Mouse (Mus musculus): ENCODE data around the gene Ranbp3l. TPM values are rescaled to one million over a fixed set of nuclear protein-coding genes. Genes with fewer than 3 reads are reported as not detected.

Gene Ranbp3l
- polyA plus RNA-seq, 1 experiment, result not detected

GRCm38 (mm10) chr15:9094366-9094750 lies 126.6 kb downstream of the Ranbp3l start:
- TF ChIP-seq POLR2A (IDR thresholded peaks at IDR 0.05; ENCODE audit: insufficient read length, low read depth), result no peak
- TF ChIP-seq MYOD1 (IDR thresholded peaks at IDR 0.05; ENCODE audit: control insufficient read depth in 1 of 3, insufficient read length in 2 of 3, low read depth in 2 of 3), result peak in 1 of 3 experiments; percentile 1
- H3K36me3 ChIP-seq (ENCODE audit: control insufficient read depth, insufficient read depth), result no peaks in the 10 kb centered on the region
- H3ac ChIP-seq (ENCODE audit: control insufficient read depth, insufficient read length), result no peak overlapping the region
- no peak overlapping the region for H3K4me3 ChIP-seq
- H3K79me2 ChIP-seq (ENCODE audit: control insufficient read depth, insufficient read depth), result no peaks in the 10 kb centered on the region
- H3K4me2 ChIP-seq (ENCODE audit: low read depth), result no peak overlapping the region
- no peaks in the 10 kb centered on the region for H3K27me3 ChIP-seq (ENCODE audit: control insufficient read depth, insufficient read depth, insufficient read length)

GRCm38 (mm10) chr15:9096865-9097264 lies 129.1 kb downstream of the Ranbp3l start:
- no peak for TF ChIP-seq POLR2AphosphoS2 (IDR thresholded peaks at IDR 0.05; ENCODE audit: insufficient read length, low read depth)
- TF ChIP-seq MAX (IDR thresholded peaks at IDR 0.05; ENCODE audit: low read depth), result no peak
- TF ChIP-seq USF1 (IDR thresholded peaks at IDR 0.05; ENCODE audit: low read depth), result no peak
- Histone ChIP-seq H3K27me3 (ENCODE audit: control insufficient read depth, insufficient read depth, insufficient read length) (no peaks in the 10 kb centered on the region), H3K36me3 (ENCODE audit: control insufficient read depth, insufficient read depth) (no peaks in the 10 kb centered on the region)

DNA sequence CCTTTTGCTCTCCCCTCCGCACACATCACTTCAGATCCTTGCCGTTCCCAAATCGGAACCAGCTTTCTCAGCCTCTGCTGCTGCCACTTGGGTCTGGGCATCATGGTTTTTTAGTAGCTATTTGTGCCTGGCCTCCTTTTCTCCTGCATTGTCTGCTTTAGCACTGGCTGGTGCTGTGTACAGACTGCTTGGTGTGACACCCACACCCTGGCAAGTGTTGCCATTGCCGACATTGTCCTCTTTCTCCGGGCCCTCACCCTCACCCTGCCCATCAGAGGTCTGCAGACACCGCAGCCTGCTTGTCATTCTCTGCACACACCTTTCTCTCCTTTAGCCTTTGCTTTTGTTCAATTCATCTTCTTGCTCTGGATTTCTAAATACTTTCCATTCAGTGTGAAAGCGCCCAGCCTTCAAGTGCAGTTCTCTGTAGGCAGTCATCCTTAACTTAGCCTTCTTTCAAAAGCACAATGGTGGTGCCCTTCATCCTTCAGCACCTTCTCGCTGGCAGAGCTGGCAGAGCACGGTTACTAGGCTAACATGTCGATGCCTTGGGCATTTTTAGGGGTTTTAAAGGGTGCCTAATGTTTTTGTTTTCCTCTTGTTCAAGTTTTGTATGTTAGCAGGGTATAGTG lies 132.8 kb downstream of the Ranbp3l start:
- no peaks in the 10 kb centered on the region for H3K36me3 ChIP-seq (ENCODE audit: control insufficient read depth, insufficient read depth)

More at GRCm38 (mm10) chr15:9096865-9097264, 129.1 kb downstream of the Ranbp3l start:
- no peaks in the 10 kb centered on the region for H3K79me2 ChIP-seq (ENCODE audit: control insufficient read depth, insufficient read depth)
- no peak overlapping the region for H3K4me2 ChIP-seq (ENCODE audit: low read depth)
- no peak overlapping the region for H3K4me3 ChIP-seq
- H3ac ChIP-seq (ENCODE audit: control insufficient read depth, insufficient read length), result no peak overlapping the region

GRCm38 (mm10) chr15:9106303-9107074 lies 138.7 kb downstream of the Ranbp3l start:
- Histone ChIP-seq H3K79me2 (ENCODE audit: control insufficient read depth, insufficient read depth) (no peaks in the 10 kb centered on the region), H3K27me3 (ENCODE audit: control insufficient read depth, insufficient read depth, insufficient read length) (no peaks in the 10 kb centered on the region), H3K4me3 (no peak overlapping the region), H3ac (ENCODE audit: control insufficient read depth, insufficient read length) (no peak overlapping the region), H3K4me2 (ENCODE audit: low read depth) (no peak overlapping the region), H3K36me3 (ENCODE audit: control insufficient read depth, insufficient read depth) (peaks cover 24% of the 10 kb centered on the region)
- TF ChIP-seq MYOD1 (IDR thresholded peaks at IDR 0.05; ENCODE audit: control insufficient read depth in 1 of 3, insufficient read length in 2 of 3, low read depth in 2 of 3), result no peak
- TF ChIP-seq REST (IDR thresholded peaks at IDR 0.05; ENCODE audit: insufficient read depth, insufficient read length), result no peak
- no peak for TF ChIP-seq CEBPB (IDR thresholded peaks at IDR 0.05; ENCODE audit: insufficient read depth, poor library complexity, severe bottlenecking)
- TF ChIP-seq USF1 (IDR thresholded peaks at IDR 0.05; ENCODE audit: low read depth), result no peak
- no peak for TF ChIP-seq E2F4 (IDR thresholded peaks at IDR 0.05; ENCODE audit: insufficient read depth)
- no peak for TF ChIP-seq TCF3 (IDR thresholded peaks at IDR 0.05; ENCODE audit: insufficient read length, low read depth)
- TF ChIP-seq POLR2AphosphoS2 (IDR thresholded peaks at IDR 0.05; ENCODE audit: insufficient read length, low read depth), result no peak
- no peak for TF ChIP-seq MAX (IDR thresholded peaks at IDR 0.05; ENCODE audit: low read depth)
- no peak for TF ChIP-seq TCF12 (IDR thresholded peaks at IDR 0.05; ENCODE audit: insufficient read depth, poor library complexity, severe bottlenecking)
- no peak for TF ChIP-seq POLR2A (IDR thresholded peaks at IDR 0.05; ENCODE audit: insufficient read length, low read depth)
- TF ChIP-seq SRF (IDR thresholded peaks at IDR 0.05; ENCODE audit: control insufficient read depth, insufficient read length, low read depth), result no peak
- TF ChIP-seq MYOG (IDR thresholded peaks at IDR 0.05; ENCODE audit: control insufficient read depth in 1 of 3, insufficient read depth in 1 of 3, insufficient read length in 2 of 3, low read depth in 2 of 3), result no peak

More for the DNA sequence above, 132.8 kb downstream of the Ranbp3l start:
- Histone ChIP-seq H3K27me3 (ENCODE audit: control insufficient read depth, insufficient read depth, insufficient read length) (no peaks in the 10 kb centered on the region), H3K79me2 (ENCODE audit: control insufficient read depth, insufficient read depth) (no peaks in the 10 kb centered on the region), H3K4me3 (no peak overlapping the region), H3K4me2 (ENCODE audit: low read depth) (no peak overlapping the region), H3ac (ENCODE audit: control insufficient read depth, insufficient read length) (no peak overlapping the region)
- TF ChIP-seq SRF (IDR thresholded peaks at IDR 0.05; ENCODE audit: control insufficient read depth, insufficient read length, low read depth), result no peak
- TF ChIP-seq CEBPB (IDR thresholded peaks at IDR 0.05; ENCODE audit: insufficient read depth, poor library complexity, severe bottlenecking), result no peak
- TF ChIP-seq TCF3 (IDR thresholded peaks at IDR 0.05; ENCODE audit: insufficient read length, low read depth), result no peak
- no peak for TF ChIP-seq MAX (IDR thresholded peaks at IDR 0.05; ENCODE audit: low read depth)
- TF ChIP-seq REST (IDR thresholded peaks at IDR 0.05; ENCODE audit: insufficient read depth, insufficient read length), result no peak
- TF ChIP-seq USF1 (IDR thresholded peaks at IDR 0.05; ENCODE audit: low read depth), result no peak
- no peak for TF ChIP-seq TCF12 (IDR thresholded peaks at IDR 0.05; ENCODE audit: insufficient read depth, poor library complexity, severe bottlenecking)
- TF ChIP-seq E2F4 (IDR thresholded peaks at IDR 0.05; ENCODE audit: insufficient read depth), result no peak

DNA sequence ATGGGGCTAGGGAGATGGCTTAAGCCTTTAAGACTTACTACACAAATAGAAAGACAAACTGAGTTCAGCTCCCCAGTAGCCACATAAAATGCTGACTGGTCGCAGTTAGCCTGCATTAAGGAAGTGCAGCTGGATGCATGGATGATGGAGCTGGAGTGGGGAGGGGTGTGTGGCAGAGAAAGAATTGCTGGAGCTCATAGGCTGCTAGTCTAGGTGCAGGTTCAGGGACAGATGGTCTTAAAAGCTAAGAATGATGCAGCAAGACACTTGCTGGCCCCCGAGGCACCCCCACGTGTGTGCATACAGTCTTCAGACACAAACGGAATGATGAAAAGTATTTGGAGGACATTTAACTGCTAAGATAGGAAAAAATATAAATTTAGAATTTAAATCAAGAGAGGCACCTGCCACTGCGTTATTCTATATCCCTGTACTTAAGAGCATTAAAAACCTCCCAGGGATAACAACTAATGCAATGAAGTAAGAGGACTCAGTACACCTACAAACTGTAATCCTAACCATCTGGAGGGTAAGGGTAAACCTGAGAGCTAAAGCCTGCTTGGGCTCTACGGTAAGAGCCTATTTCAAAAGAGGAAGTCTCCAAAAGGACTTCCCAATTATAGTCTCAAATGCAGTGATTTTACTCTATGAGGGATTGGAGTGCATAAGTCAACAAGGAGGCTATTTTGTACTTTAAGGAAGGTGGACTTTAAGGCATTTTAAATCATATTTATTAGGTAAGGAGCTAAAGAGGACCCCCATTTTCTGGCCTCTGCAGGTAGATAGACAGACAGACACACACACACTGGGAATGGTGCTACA lies 143.0 kb downstream of the Ranbp3l start:
- Histone ChIP-seq H3ac (ENCODE audit: control insufficient read depth, insufficient read length) (no peak overlapping the region), H3K79me2 (ENCODE audit: control insufficient read depth, insufficient read depth) (no peaks in the 10 kb centered on the region), H3K27me3 (ENCODE audit: control insufficient read depth, insufficient read depth, insufficient read length) (no peaks in the 10 kb centered on the region), H3K36me3 (ENCODE audit: control insufficient read depth, insufficient read depth) (peaks cover 64% of the 10 kb centered on the region), H3K4me2 (ENCODE audit: low read depth) (no peak overlapping the region), H3K4me3 (no peak overlapping the region)
- TF ChIP-seq POLR2A (IDR thresholded peaks at IDR 0.05; ENCODE audit: insufficient read length, low read depth), result no peak
- TF ChIP-seq USF1 (IDR thresholded peaks at IDR 0.05; ENCODE audit: low read depth), result no peak
- no peak for TF ChIP-seq POLR2AphosphoS2 (IDR thresholded peaks at IDR 0.05; ENCODE audit: insufficient read length, low read depth)
- TF ChIP-seq MYOG (IDR thresholded peaks at IDR 0.05; ENCODE audit: control insufficient read depth in 1 of 3, insufficient read depth in 1 of 3, insufficient read length in 2 of 3, low read depth in 2 of 3), result no peak
- no peak for TF ChIP-seq SRF (IDR thresholded peaks at IDR 0.05; ENCODE audit: control insufficient read depth, insufficient read length, low read depth)
- TF ChIP-seq MAX (IDR thresholded peaks at IDR 0.05; ENCODE audit: low read depth), result no peak
- no peak for TF ChIP-seq E2F4 (IDR thresholded peaks at IDR 0.05; ENCODE audit: insufficient read depth)
- TF ChIP-seq MYOD1 (IDR thresholded peaks at IDR 0.05; ENCODE audit: control insufficient read depth in 1 of 3, insufficient read length in 2 of 3, low read depth in 2 of 3), result no peak
- no peak for TF ChIP-seq TCF12 (IDR thresholded peaks at IDR 0.05; ENCODE audit: insufficient read depth, poor library complexity, severe bottlenecking)
- no peak for TF ChIP-seq CEBPB (IDR thresholded peaks at IDR 0.05; ENCODE audit: insufficient read depth, poor library complexity, severe bottlenecking)
- TF ChIP-seq REST (IDR thresholded peaks at IDR 0.05; ENCODE audit: insufficient read depth, insufficient read length), result no peak
- no peak for TF ChIP-seq TCF3 (IDR thresholded peaks at IDR 0.05; ENCODE audit: insufficient read length, low read depth)

All from myocyte (in vitro differentiated cells).